Mouse (Mus musculus): ENCODE measurements around the gene Cldn2. TPM values are rescaled to one million over a fixed set of nuclear protein-coding genes. Genes with fewer than 3 reads are reported as not detected.

Gene Cldn2
- total and polyA plus RNA-seq, 3 experiments: not detected

GRCm38 (mm10) chrX:139796037-139796436, 4.6 kb upstream of the Cldn2 start (continued):
- no peak for TF ChIP-seq POLR2A (IDR thresholded peaks at IDR 0.05; ENCODE audit: control insufficient read depth in 1 of 2, insufficient read depth in 1 of 2, low read depth in 1 of 2, low read length in 2 of 2, poor library complexity in 1 of 2)

DNA sequence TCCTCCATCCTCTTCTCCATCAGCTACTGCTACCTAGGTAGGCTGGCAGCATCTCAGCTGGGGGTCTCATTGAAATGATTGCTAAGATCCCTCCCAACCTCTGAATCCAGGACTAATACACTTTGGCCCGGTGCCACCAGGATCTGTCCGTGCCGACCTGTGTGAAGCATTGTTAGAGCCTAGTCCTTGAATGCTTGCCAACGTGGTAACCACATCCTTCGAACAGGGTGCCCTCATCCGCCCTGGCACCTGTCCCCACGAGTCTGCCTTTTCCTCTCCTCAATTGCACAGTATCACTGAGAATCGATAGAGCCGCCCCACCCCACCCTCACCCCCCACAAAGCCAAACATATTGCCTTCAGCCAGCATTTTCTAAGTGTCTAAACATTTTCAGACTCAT, 2.8 kb upstream of the Cldn2 start:
- H3K27me3 ChIP-seq (ENCODE audit: control insufficient read depth in 1 of 2, insufficient read depth in 2 of 2, low read length in 2 of 2): no peaks in the 10 kb centered on the region
- TF ChIP-seq SMC3 (IDR thresholded peaks at IDR 0.05; ENCODE audit: low read depth, low read length): no peak
- no peak for TF ChIP-seq GATA1 (IDR thresholded peaks at IDR 0.05; ENCODE audit: low read depth, low read length)
- no peak for TF ChIP-seq USF1 (IDR thresholded peaks at IDR 0.05; ENCODE audit: low read depth, low read length)
- TF ChIP-seq MXI1 (IDR thresholded peaks at IDR 0.05; ENCODE audit: low read depth, low read length): no peak
- TF ChIP-seq MAX (IDR thresholded peaks at IDR 0.05; ENCODE audit: low read length): no peak
- no peak for TF ChIP-seq KAT2A (conservative IDR thresholded peaks at IDR 0.05; ENCODE audit: low read depth, low read length)
- TF ChIP-seq MAFK (IDR thresholded peaks at IDR 0.05; ENCODE audit: borderline replicate concordance, low read depth, low read length): no peak
- TF ChIP-seq SIN3A (IDR thresholded peaks at IDR 0.05; ENCODE audit: low read length): no peak
- no peak for TF ChIP-seq ZC3H11A (IDR thresholded peaks at IDR 0.05; ENCODE audit: low read depth, low read length)
- TF ChIP-seq POLR2AphosphoS2 (IDR thresholded peaks at IDR 0.05; ENCODE audit: low read length): no peak
- no peak for TF ChIP-seq MAZ (IDR thresholded peaks at IDR 0.05; ENCODE audit: low read depth, low read length)
- no peak for TF ChIP-seq GABPA (IDR thresholded peaks at IDR 0.05; ENCODE audit: low read depth, low read length)
- TF ChIP-seq NRF1 (IDR thresholded peaks at IDR 0.05; ENCODE audit: insufficient read depth, low read depth, low read length, poor library complexity, severe bottlenecking): no peak
- TF ChIP-seq RCOR1 (IDR thresholded peaks at IDR 0.05; ENCODE audit: low read depth, low read length): no peak
- no peak for TF ChIP-seq CHD2 (IDR thresholded peaks at IDR 0.05; ENCODE audit: low read length)
- TF ChIP-seq CHD1 (IDR thresholded peaks at IDR 0.05; ENCODE audit: low read depth, low read length): no peak
- no peak overlapping the region for H3K9ac ChIP-seq (ENCODE audit: control insufficient read depth, low read depth, low read length, poor library complexity, severe bottlenecking)
- no peaks in the 10 kb centered on the region for H3K9me3 ChIP-seq (replicated peaks; ENCODE audit: insufficient read depth, low read length)
- H3K79me2 ChIP-seq (ENCODE audit: control insufficient read depth, insufficient read depth, low read length, poor library complexity): no peaks in the 10 kb centered on the region
- H3K27ac ChIP-seq (ENCODE audit: control insufficient read depth, low read depth, low read length): no peak overlapping the region
- DNase-seq (ENCODE audit: low read depth, low spot score): no peak
- peaks cover 9 to 35% of the 10 kb centered on the region in 2 experiments for H3K4me1 ChIP-seq (ENCODE audit: control insufficient read depth in 1 of 2, insufficient read depth in 2 of 2, low read length in 2 of 2)
- H3K4me3 ChIP-seq (ENCODE audit: control insufficient read depth in 1 of 2, insufficient read depth in 1 of 2, low read depth in 2 of 2, low read length in 2 of 2): no peak overlapping the region
- H3K36me3 ChIP-seq (ENCODE audit: control insufficient read depth in 1 of 2, insufficient read depth in 2 of 2, low read length in 2 of 2): peaks cover 0 to 33% of the 10 kb centered on the region in 2 experiments; a peak in 2 of 4 replicates

- Histone ChIP-seq H3K27ac (ENCODE audit: control insufficient read depth, low read depth, low read length) (no peak overlapping the region), H3K36me3 (ENCODE audit: control insufficient read depth in 1 of 2, insufficient read depth in 2 of 2, low read length in 2 of 2) (peaks cover 0 to 24% of the 10 kb centered on the region in 2 experiments; a peak in 2 of 4 replicates), H3K79me2 (ENCODE audit: control insufficient read depth, insufficient read depth, low read length, poor library complexity) (no peaks in the 10 kb centered on the region), H3K4me1 (ENCODE audit: control insufficient read depth in 1 of 2, insufficient read depth in 2 of 2, low read length in 2 of 2) (peaks cover 2 to 27% of the 10 kb centered on the region in 2 experiments; a peak in 3 of 4 replicates), H3K27me3 (ENCODE audit: control insufficient read depth in 1 of 2, insufficient read depth in 2 of 2, low read length in 2 of 2) (no peaks in the 10 kb centered on the region), H3K4me3 (ENCODE audit: control insufficient read depth in 1 of 2, insufficient read depth in 1 of 2, low read depth in 2 of 2, low read length in 2 of 2) (no peak overlapping the region), H3K9ac (ENCODE audit: control insufficient read depth, low read depth, low read length, poor library complexity, severe bottlenecking) (no peak overlapping the region), H3K9me3 (replicated peaks; ENCODE audit: insufficient read depth, low read length) (no peaks in the 10 kb centered on the region)
- no peak for TF ChIP-seq CHD1 (IDR thresholded peaks at IDR 0.05; ENCODE audit: low read depth, low read length)
- TF ChIP-seq HCFC1 (IDR thresholded peaks at IDR 0.05; ENCODE audit: low read depth, low read length): no peak
- TF ChIP-seq UBTF (IDR thresholded peaks at IDR 0.05; ENCODE audit: borderline replicate concordance, insufficient read depth, low read depth, low read length): no peak
- TF ChIP-seq RAD21 (IDR thresholded peaks at IDR 0.05; ENCODE audit: low read depth, low read length): no peak
- TF ChIP-seq SMC3 (IDR thresholded peaks at IDR 0.05; ENCODE audit: low read depth, low read length): no peak
- TF ChIP-seq ZNF384 (IDR thresholded peaks at IDR 0.05; ENCODE audit: low read depth, low read length): no peak
- TF ChIP-seq POLR2AphosphoS2 (IDR thresholded peaks at IDR 0.05; ENCODE audit: low read length): no peak
- no peak for TF ChIP-seq BHLHE40 (IDR thresholded peaks at IDR 0.05; ENCODE audit: borderline replicate concordance, low read depth, low read length)
- TF ChIP-seq TAL1 (IDR thresholded peaks at IDR 0.05; ENCODE audit: low read length): no peak
- no peak for TF ChIP-seq MAZ (IDR thresholded peaks at IDR 0.05; ENCODE audit: low read depth, low read length)
- TF ChIP-seq USF2 (IDR thresholded peaks at IDR 0.05; ENCODE audit: borderline replicate concordance in 1 of 2, insufficient read depth in 1 of 2, low read depth in 1 of 2, low read length in 2 of 2): no peak
- no peak for TF ChIP-seq ZC3H11A (IDR thresholded peaks at IDR 0.05; ENCODE audit: low read depth, low read length)
- TF ChIP-seq GABPA (IDR thresholded peaks at IDR 0.05; ENCODE audit: low read depth, low read length): no peak
- no peak for TF ChIP-seq POLR2AphosphoS5 (IDR thresholded peaks at IDR 0.05; ENCODE audit: borderline replicate concordance, low read depth, low read length)
- no peak for TF ChIP-seq JUND (IDR thresholded peaks at IDR 0.05; ENCODE audit: low read depth, low read length)
- TF ChIP-seq MAX (IDR thresholded peaks at IDR 0.05; ENCODE audit: low read length): no peak
- no peak for TF ChIP-seq ZKSCAN1 (IDR thresholded peaks at IDR 0.05; ENCODE audit: low read depth, low read length)
- TF ChIP-seq USF1 (IDR thresholded peaks at IDR 0.05; ENCODE audit: low read depth, low read length): no peak
- DNase-seq (ENCODE audit: low read depth, low spot score): no peak
Measured at GRCm38 (mm10) chrX:139799953-139800352, 675 bp upstream of the Cldn2 start.
